Mouse (Mus musculus): ENCODE measurements at regions not wholly inside any gene's neighbourhood (a gene's known extent, or its start where the extent isn't known, plus 50 kb on each side); places are given as distances from the start of the nearest gene placed in this dataset.
A peak's percentile ranks its signal among the peaks of the same experiment; 100 is the strongest.

- H3K27me3 ChIP-seq (ENCODE audit: insufficient read depth, low read length) = no peaks in the 10 kb centered on the region
- DNase-seq (no peak), ATAC-seq (no peak)
- WGBS = 91% methylated on average over 1 of the region's 1 CpGs
- H3K4me1 ChIP-seq (ENCODE audit: insufficient read depth) = no peaks in the 10 kb centered on the region
- H3K9ac ChIP-seq = no peak overlapping the region
- H3K9me3 ChIP-seq (ENCODE audit: low read length) = no peaks in the 10 kb centered on the region
- no peak overlapping the region for H3K27ac ChIP-seq (ENCODE audit: low read depth, low read length)
- no peak for TF ChIP-seq CTCF (IDR thresholded peaks at IDR 0.05; ENCODE audit: low read depth)
- no peak overlapping the region for H3K4me2 ChIP-seq (ENCODE audit: low read depth)
- H3K36me3 ChIP-seq (ENCODE audit: insufficient read depth) = no peaks in the 10 kb centered on the region
- no peak overlapping the region for H3K4me3 ChIP-seq (ENCODE audit: low read depth, low read length)
Observed at GRCm38 (mm10) chr14:61995253-61995652, 297.1 kb upstream of the Rnaseh2b start.

- TF ChIP-seq CTCF (IDR thresholded peaks at IDR 0.05; ENCODE audit: low read depth) = no peak
Observed at GRCm38 (mm10) chr14:61997736-61998135, 294.7 kb upstream of the Rnaseh2b start.

GRCm38 (mm10) chr14:61998259-61998658, 294.1 kb upstream of the Rnaseh2b start:
- Histone ChIP-seq H3K9me3 (ENCODE audit: low read length) (no peaks in the 10 kb centered on the region), H3K4me1 (ENCODE audit: insufficient read depth) (peaks cover 12% of the 10 kb centered on the region; the same call in 1 of the 2 replicates), H3K4me2 (ENCODE audit: low read depth) (no peak overlapping the region), H3K4me3 (ENCODE audit: low read depth, low read length) (no peak overlapping the region), H3K27ac (ENCODE audit: low read depth, low read length) (no peak overlapping the region), H3K36me3 (ENCODE audit: insufficient read depth) (no peaks in the 10 kb centered on the region), H3K9ac (no peak overlapping the region), H3K27me3 (ENCODE audit: insufficient read depth, low read length) (no peaks in the 10 kb centered on the region)
- WGBS = 84% methylated on average over 3 of the region's 3 CpGs
- ATAC-seq (no peak), DNase-seq (no peak)
- TF ChIP-seq CTCF (IDR thresholded peaks at IDR 0.05; ENCODE audit: low read depth) = no peak

More at GRCm38 (mm10) chr14:61997736-61998135, 294.7 kb upstream of the Rnaseh2b start:
- peaks cover 8% of the 10 kb centered on the region; the same call in 1 of the 2 replicates for H3K4me1 ChIP-seq (ENCODE audit: insufficient read depth)
- no peaks in the 10 kb centered on the region for H3K36me3 ChIP-seq (ENCODE audit: insufficient read depth)
- no peak overlapping the region for H3K9ac ChIP-seq
- H3K4me2 ChIP-seq (ENCODE audit: low read depth) = no peak overlapping the region
- H3K27ac ChIP-seq (ENCODE audit: low read depth, low read length) = no peak overlapping the region
- no peaks in the 10 kb centered on the region for H3K27me3 ChIP-seq (ENCODE audit: insufficient read depth, low read length)
- DNase-seq (no peak), ATAC-seq (no peak)
- H3K9me3 ChIP-seq (ENCODE audit: low read length) = no peaks in the 10 kb centered on the region
- H3K4me3 ChIP-seq (ENCODE audit: low read depth, low read length) = no peak overlapping the region

GRCm38 (mm10) chr14:62001481-62001949, 290.9 kb upstream of the Rnaseh2b start:
- 25% methylated on average over 7 of the region's 7 CpGs for WGBS
- Histone ChIP-seq H3K27ac (ENCODE audit: low read depth, low read length) (no peak overlapping the region), H3K4me2 (ENCODE audit: low read depth) (no peak overlapping the region), H3K4me3 (ENCODE audit: low read depth, low read length) (no peak overlapping the region), H3K27me3 (ENCODE audit: insufficient read depth, low read length) (no peaks in the 10 kb centered on the region), H3K9ac (no peak overlapping the region), H3K36me3 (ENCODE audit: insufficient read depth) (no peaks in the 10 kb centered on the region), H3K4me1 (ENCODE audit: insufficient read depth) (peaks cover 12% of the 10 kb centered on the region; the same call in 1 of the 2 replicates), H3K9me3 (ENCODE audit: low read length) (no peaks in the 10 kb centered on the region)
- no peak for ATAC-seq
- DNase-seq = no peak
- TF ChIP-seq CTCF (IDR thresholded peaks at IDR 0.05; ENCODE audit: low read depth) = no peak

- Histone ChIP-seq H3K4me2 (ENCODE audit: low read depth) (no peak overlapping the region), H3K27ac (ENCODE audit: low read depth, low read length) (no peak overlapping the region)
- 34% methylated on average over 5 of the region's 5 CpGs for WGBS
Observed at GRCm38 (mm10) chr14:62002131-62002530, 290.3 kb upstream of the Rnaseh2b start.

GRCm38 (mm10) chr14:62003013-62003781, 289.2 kb upstream of the Rnaseh2b start:
- H3K4me1 ChIP-seq (ENCODE audit: insufficient read depth) = peaks cover 12% of the 10 kb centered on the region; the same call in 1 of the 2 replicates
- no peak for TF ChIP-seq CTCF (IDR thresholded peaks at IDR 0.05; ENCODE audit: low read depth)
- no peaks in the 10 kb centered on the region for H3K36me3 ChIP-seq (ENCODE audit: insufficient read depth)
- H3K4me3 ChIP-seq (ENCODE audit: low read depth, low read length) = no peak overlapping the region
- DNase-seq = peak; percentile 68
- peak; percentile 51 for ATAC-seq
- 0 out of 2 replicates have a peak overlapping the region, but pooled peaks have one; percentile 35 for H3K27ac ChIP-seq (ENCODE audit: low read depth, low read length)
- WGBS = 8% methylated on average over 16 of the region's 16 CpGs
- H3K27me3 ChIP-seq (ENCODE audit: insufficient read depth, low read length) = no peaks in the 10 kb centered on the region
- H3K9ac ChIP-seq = no peak overlapping the region
- H3K9me3 ChIP-seq (ENCODE audit: low read length) = no peaks in the 10 kb centered on the region
- peak overlapping the region; percentile 33 for H3K4me2 ChIP-seq (ENCODE audit: low read depth)

More at GRCm38 (mm10) chr14:62002131-62002530, 290.3 kb upstream of the Rnaseh2b start:
- H3K27me3 ChIP-seq (ENCODE audit: insufficient read depth, low read length) = no peaks in the 10 kb centered on the region
- no peaks in the 10 kb centered on the region for H3K9me3 ChIP-seq (ENCODE audit: low read length)
- no peak for DNase-seq
- H3K4me3 ChIP-seq (ENCODE audit: low read depth, low read length) = no peak overlapping the region
- peaks cover 12% of the 10 kb centered on the region; the same call in 1 of the 2 replicates for H3K4me1 ChIP-seq (ENCODE audit: insufficient read depth)
- H3K36me3 ChIP-seq (ENCODE audit: insufficient read depth) = no peaks in the 10 kb centered on the region
- TF ChIP-seq CTCF (IDR thresholded peaks at IDR 0.05; ENCODE audit: low read depth) = no peak
- H3K9ac ChIP-seq = no peak overlapping the region
- no peak for ATAC-seq

GRCm38 (mm10) chr14:62003797-62004196, 288.6 kb upstream of the Rnaseh2b start:
- Histone ChIP-seq H3K36me3 (ENCODE audit: insufficient read depth) (no peaks in the 10 kb centered on the region), H3K27me3 (ENCODE audit: insufficient read depth, low read length) (no peaks in the 10 kb centered on the region), H3K4me2 (ENCODE audit: low read depth) (no peak overlapping the region), H3K9me3 (ENCODE audit: low read length) (no peaks in the 10 kb centered on the region), H3K9ac (no peak overlapping the region), H3K27ac (ENCODE audit: low read depth, low read length) (no peak overlapping the region), H3K4me1 (ENCODE audit: insufficient read depth) (peaks cover 12% of the 10 kb centered on the region; the same call in 1 of the 2 replicates), H3K4me3 (ENCODE audit: low read depth, low read length) (no peak overlapping the region)
- TF ChIP-seq CTCF (IDR thresholded peaks at IDR 0.05; ENCODE audit: low read depth) = no peak
- WGBS = 55% methylated on average over 2 of the region's 2 CpGs
- DNase-seq (no peak), ATAC-seq (no peak)

Data from forebrain, postnatal 0 days (tissue).